Mouse (Mus musculus) heart, embryonic 14.5 days (tissue): ENCODE results near the gene Tcap. TPM values are rescaled to one million over a fixed set of nuclear protein-coding genes. Genes with fewer than 3 reads are reported as not detected.

ENCODE experiments used
- ATAC-seq: fragments of 200-750 bp; cut with Nextera tagmentation; 2 replicates; pipeline ENCODE4 v1.8.0; 2017; ENCODE audit warnings: low read depth, moderate TSS enrichment; ENCODE audit not compliant: insufficient number of reproducible peaks, insufficient read depth, low FRiP score
- H3K27ac ChIP-seq, 2 experiments: fragments of 200-500 bp in 1 of 2; fragments of 300-500 bp in 1 of 2; sonication (generic) in 1 of 2; replicated peaks in 1 of 2; 2 replicates each; pipeline ENCODE4 v1.5.1; 2012 to 2014; ENCODE audit warnings: low read depth in 2 of 2, low read length in 2 of 2, control low read depth in 1 of 2, mild to moderate bottlenecking in 1 of 2, mixed read lengths in 1 of 2; ENCODE audit not compliant: control insufficient read depth in 1 of 2, insufficient read depth in 1 of 2
- H3K27me3 ChIP-seq: fragments of 300-500 bp; sonication (generic); 2 replicates; pipeline ENCODE4 v1.6.1; 2014; ENCODE audit warnings: mild to moderate bottlenecking, low read length, control low read depth; ENCODE audit not compliant: control insufficient read depth, insufficient read depth
- H3K36me3 ChIP-seq: fragments of 300-500 bp; sonication (generic); 2 replicates; pipeline ENCODE4 v1.6.1; 2014; ENCODE audit warnings: mild to moderate bottlenecking, control low read depth, low read length, mixed read lengths; ENCODE audit not compliant: control insufficient read depth, insufficient read depth
- H3K4me1 ChIP-seq, 2 experiments: fragments of 200-500 bp in 1 of 2; fragments of 300-500 bp in 1 of 2; sonication (generic) in 1 of 2; 2 replicates each; pipeline ENCODE4 v1.6.1; 2012 to 2014; ENCODE audit warnings: low read length in 2 of 2, control low read depth in 1 of 2, mixed read lengths in 1 of 2; ENCODE audit not compliant: control insufficient read depth in 2 of 2, insufficient read depth in 2 of 2
- H3K4me2 ChIP-seq: fragments of 300-500 bp; sonication (generic); 2 replicates; pipeline ENCODE4 v1.6.1; 2014; ENCODE audit warnings: mild to moderate bottlenecking, low read length
- H3K4me3 ChIP-seq, 2 experiments: fragments of 200-500 bp in 1 of 2; fragments of 300-500 bp in 1 of 2; sonication (generic) in 1 of 2; 2 replicates each; pipeline ENCODE4 v1.5.1; 2012 to 2014; ENCODE audit warnings: low read length in 2 of 2, mild to moderate bottlenecking in 2 of 2, control low read depth in 1 of 2, low read depth in 1 of 2, moderate library complexity in 1 of 2; ENCODE audit not compliant: control insufficient read depth in 1 of 2, insufficient read depth in 1 of 2
- H3K9ac ChIP-seq: fragments of 300-500 bp; sonication (generic); 2 replicates; pipeline ENCODE4 v1.6.1; 2014; ENCODE audit warnings: mild to moderate bottlenecking, low read length
- H3K9me3 ChIP-seq: fragments of 300-500 bp; sonication (generic); 2 replicates; pipeline ENCODE4 v1.6.1; 2016; ENCODE audit warnings: low read length, control low read depth; ENCODE audit not compliant: control insufficient read depth
- WGBS: fragments of 180-500 bp; shearing (Covaris S2); extraction: QIAGEN DNeasy Blood & Tissue Kit; methylation state at CpG from one replicate; pipeline ENCODE4 v1.1.7; 2014; 5-methylcytosine and 5-hydroxymethylcytosine counted together
- polyA plus RNA-seq: library from polyadenylated mRNA; unstranded; fragments of >200 nt; fragmentation: Nextera tagmentation; extraction: Ambion mirVana; gene quantifications from 2 replicates; pipeline ENCODE4 v1.2.1, GENCODE M21; 2014

Gene Tcap
- polyA plus RNA-seq, 1 experiment from 2014 or later: 178 TPM

- 69% methylated on average over 6 of the region's 6 CpGs for WGBS
- peak overlapping the region; percentile 45 for H3K9ac ChIP-seq
- 0 out of 4 replicates have a peak overlapping the region, but pooled peaks have one; percentile 4 to 14 for H3K27ac ChIP-seq
- no peak for ATAC-seq
- H3K9me3 ChIP-seq: no peaks in the 10 kb centered on the region
- H3K4me3 ChIP-seq: no peak overlapping the region
- H3K4me1 ChIP-seq: peaks cover 47 to 77% of the 10 kb centered on the region in 2 experiments
- no peaks in the 10 kb centered on the region for H3K27me3 ChIP-seq
- peaks cover 46% of the 10 kb centered on the region for H3K36me3 ChIP-seq
- H3K4me2 ChIP-seq: peak overlapping the region; percentile 1; the same call in 1 of the 2 replicates
Measured at GRCm38 (mm10) chr11:98373244-98373643, 10.4 kb upstream of the Tcap start.

GRCm38 (mm10) chr11:98374266-98374665 is 9.3 kb upstream of the Tcap start:
- WGBS: 36% methylated on average over 8 of the region's 8 CpGs

GRCm38 (mm10) chr11:98376756-98377155 is 6.9 kb upstream of the Tcap start:
- H3K4me2 ChIP-seq: no peak overlapping the region
- H3K27ac ChIP-seq: no peak overlapping the region
- ATAC-seq: no peak
- no peak overlapping the region for H3K9ac ChIP-seq
- H3K27me3 ChIP-seq: no peaks in the 10 kb centered on the region
- H3K36me3 ChIP-seq: peaks cover 65% of the 10 kb centered on the region
- H3K4me3 ChIP-seq: no peak overlapping the region
- peaks cover 58 to 81% of the 10 kb centered on the region in 2 experiments for H3K4me1 ChIP-seq
- H3K9me3 ChIP-seq: no peaks in the 10 kb centered on the region
- 61% methylated on average over 5 of the region's 5 CpGs for WGBS

More at GRCm38 (mm10) chr11:98374266-98374665, 9.3 kb upstream of the Tcap start:
- no peaks in the 10 kb centered on the region for H3K27me3 ChIP-seq
- H3K36me3 ChIP-seq: peaks cover 56% of the 10 kb centered on the region
- peak; percentile 57 for ATAC-seq
- peak overlapping the region; percentile 81 to 82 for H3K27ac ChIP-seq
- peak overlapping the region; percentile 50; the same call in 1 of the 2 replicates for H3K9ac ChIP-seq
- H3K4me2 ChIP-seq: no peak overlapping the region
- H3K4me1 ChIP-seq: peaks cover 56 to 84% of the 10 kb centered on the region in 2 experiments
- H3K4me3 ChIP-seq: no peak overlapping the region
- no peaks in the 10 kb centered on the region for H3K9me3 ChIP-seq

GRCm38 (mm10) chr11:98377787-98378186 is 5.8 kb upstream of the Tcap start:
- H3K4me2 ChIP-seq: no peak overlapping the region
- peak; percentile 31; the same call in 1 of the 2 replicates for ATAC-seq
- peak overlapping the region in 1 of 2 experiments; percentile 71; a peak in 2 of 4 replicates for H3K27ac ChIP-seq
- H3K4me3 ChIP-seq: no peak overlapping the region
- H3K9ac ChIP-seq: peak overlapping the region; percentile 30; the same call in 1 of the 2 replicates
- H3K36me3 ChIP-seq: peaks cover 63% of the 10 kb centered on the region
- H3K4me1 ChIP-seq: peaks cover 54 to 74% of the 10 kb centered on the region in 2 experiments
- no peaks in the 10 kb centered on the region for H3K27me3 ChIP-seq
- WGBS: 51% methylated on average over 11 of the region's 11 CpGs
- no peaks in the 10 kb centered on the region for H3K9me3 ChIP-seq

GRCm38 (mm10) chr11:98379379-98379778 is 4.2 kb upstream of the Tcap start:
- no peak for ATAC-seq
- no peak overlapping the region for H3K4me3 ChIP-seq
- peaks cover 60 to 69% of the 10 kb centered on the region in 2 experiments for H3K4me1 ChIP-seq
- H3K27me3 ChIP-seq: no peaks in the 10 kb centered on the region
- peak overlapping the region in 1 of 2 experiments; percentile 38; a peak in 2 of 4 replicates for H3K27ac ChIP-seq
- H3K9me3 ChIP-seq: no peaks in the 10 kb centered on the region
- no peak overlapping the region for H3K4me2 ChIP-seq
- peaks cover 55% of the 10 kb centered on the region for H3K36me3 ChIP-seq
- WGBS: 57% methylated on average over 7 of the region's 7 CpGs
- H3K9ac ChIP-seq: no peak overlapping the region

- peak overlapping the region in 1 of 2 experiments; percentile 38; a peak in 1 of 4 replicates for H3K27ac ChIP-seq
- WGBS: 75% methylated on average over 6 of the region's 6 CpGs
- H3K9ac ChIP-seq: no peak overlapping the region
Measured at GRCm38 (mm10) chr11:98380106-98380505, 3.5 kb upstream of the Tcap start.

GRCm38 (mm10) chr11:98381651-98382050 is 2.0 kb upstream of the Tcap start:
- peaks cover 4% of the 10 kb centered on the region; the same call in 1 of the 2 replicates for H3K27me3 ChIP-seq
- H3K27ac ChIP-seq: peak overlapping the region in 1 of 2 experiments; percentile 28; a peak in 1 of 4 replicates
- H3K4me2 ChIP-seq: no peak overlapping the region
- H3K4me1 ChIP-seq: peaks cover 61 to 71% of the 10 kb centered on the region in 2 experiments
- ATAC-seq: no peak
- WGBS: 81% methylated on average over 2 of the region's 2 CpGs
- H3K4me3 ChIP-seq: no peak overlapping the region
- H3K36me3 ChIP-seq: peaks cover 35% of the 10 kb centered on the region
- no peak overlapping the region for H3K9ac ChIP-seq
- no peaks in the 10 kb centered on the region for H3K9me3 ChIP-seq

More at GRCm38 (mm10) chr11:98380106-98380505, 3.5 kb upstream of the Tcap start:
- H3K36me3 ChIP-seq: peaks cover 50% of the 10 kb centered on the region
- peaks cover 60 to 69% of the 10 kb centered on the region in 2 experiments for H3K4me1 ChIP-seq
- H3K27me3 ChIP-seq: no peaks in the 10 kb centered on the region
- no peak overlapping the region for H3K4me3 ChIP-seq
- no peaks in the 10 kb centered on the region for H3K9me3 ChIP-seq
- no peak for ATAC-seq
- no peak overlapping the region for H3K4me2 ChIP-seq
